Mouse (Mus musculus) stomach, embryonic 14.5 days (tissue): ENCODE data around the gene Dhx33. TPM values are rescaled to one million over a fixed set of nuclear protein-coding genes. Genes with fewer than 3 reads are reported as not detected.

Source experiments
- ATAC-seq: fragments of 200-750 bp; cut with Nextera tagmentation; 2 replicates; pipeline ENCODE4 v1.8.0; 2017; ENCODE audit warnings: low read depth, moderate TSS enrichment; ENCODE audit not compliant: insufficient number of reproducible peaks, insufficient read depth, low FRiP score
- H3K27ac ChIP-seq: fragments of 300-500 bp; sonication (generic); 2 replicates; pipeline ENCODE4 v1.5.1; 2014; ENCODE audit warnings: mild to moderate bottlenecking, low read length, moderate library complexity, mixed read lengths
- H3K27me3 ChIP-seq: fragments of 300-500 bp; sonication (generic); 2 replicates; pipeline ENCODE4 v1.6.1; 2014; ENCODE audit warnings: low read length, control low read depth, mixed read lengths; ENCODE audit not compliant: control insufficient read depth, insufficient read depth
- H3K36me3 ChIP-seq: fragments of 300-500 bp; sonication (generic); 2 replicates; pipeline ENCODE4 v1.6.1; 2014; ENCODE audit warnings: mild to moderate bottlenecking, control low read depth, low read length, moderate library complexity, mixed read lengths; ENCODE audit not compliant: control insufficient read depth, insufficient read depth
- H3K4me1 ChIP-seq: fragments of 300-500 bp; sonication (generic); 2 replicates; pipeline ENCODE4 v1.6.1; 2014; ENCODE audit warnings: low read length, control low read depth, mixed read lengths; ENCODE audit not compliant: control insufficient read depth, insufficient read depth
- H3K4me2 ChIP-seq: fragments of 300-500 bp; sonication (generic); replicated peaks from 2 replicates; pipeline ENCODE4 v1.6.1; 2014; ENCODE audit warnings: low read depth, low read length, control low read depth
- H3K4me3 ChIP-seq: fragments of 300-500 bp; sonication (generic); 2 replicates; pipeline ENCODE4 v1.5.1; 2014; ENCODE audit warnings: low read depth, low read length, control low read depth
- H3K9ac ChIP-seq: fragments of 300-500 bp; sonication (generic); replicated peaks from 2 replicates; pipeline ENCODE4 v1.6.1; 2014; ENCODE audit warnings: low read depth, mild to moderate bottlenecking, control low read depth, low read length, moderate library complexity, mixed read lengths
- H3K9me3 ChIP-seq: fragments of 300-500 bp; sonication (generic); 2 replicates; pipeline ENCODE4 v1.6.1; 2016; ENCODE audit warnings: low read depth, low read length, control low read depth; ENCODE audit not compliant: control insufficient read depth
- WGBS: fragments of 180-500 bp; shearing (Covaris S2); extraction: QIAGEN DNeasy Blood & Tissue Kit; methylation state at CpG from one replicate; pipeline ENCODE4 v1.1.7; 2014; 5-methylcytosine and 5-hydroxymethylcytosine counted together
- polyA plus RNA-seq: library from polyadenylated mRNA; unstranded; fragments of >200 nt; fragmentation: Nextera tagmentation; extraction: Ambion mirVana; gene quantifications from 2 replicates; pipeline ENCODE4 v1.2.1, GENCODE M21; 2014

The Dhx33 gene
- polyA plus RNA-seq, 1 experiment from 2014 or later: 22.7 TPM

- Histone ChIP-seq H3K9ac (no peak overlapping the region), H3K9me3 (no peaks in the 10 kb centered on the region), H3K36me3 (peaks cover 83% of the 10 kb centered on the region), H3K4me3 (no peak overlapping the region), H3K4me1 (no peaks in the 10 kb centered on the region), H3K27me3 (no peaks in the 10 kb centered on the region), H3K27ac (no peak overlapping the region), H3K4me2 (no peak overlapping the region)
- ATAC-seq: no peak
- 91% methylated on average over 5 of the region's 5 CpGs for WGBS
These were observed 43.3 kb downstream of the Dhx33 start for GRCm38 (mm10) chr11:70960786-70961554.

- Histone ChIP-seq H3K36me3 (peaks cover 87% of the 10 kb centered on the region), H3K4me2 (no peak overlapping the region), H3K9me3 (no peaks in the 10 kb centered on the region), H3K27me3 (no peaks in the 10 kb centered on the region), H3K27ac (no peak overlapping the region), H3K9ac (no peak overlapping the region), H3K4me1 (no peaks in the 10 kb centered on the region), H3K4me3 (no peak overlapping the region)
- WGBS: 91% methylated on average over 4 of the region's 4 CpGs
- no peak for ATAC-seq
These were observed 49.5 kb downstream of the Dhx33 start for GRCm38 (mm10) chr11:70954711-70955110.

GRCm38 (mm10) chr11:70944935-70945817 is 59.1 kb downstream of the Dhx33 start:
- Histone ChIP-seq H3K27me3 (no peaks in the 10 kb centered on the region), H3K27ac (no peak overlapping the region), H3K4me3 (no peak overlapping the region), H3K36me3 (peaks cover 84% of the 10 kb centered on the region), H3K9ac (no peak overlapping the region), H3K4me2 (no peak overlapping the region), H3K4me1 (no peaks in the 10 kb centered on the region), H3K9me3 (no peaks in the 10 kb centered on the region)
- no peak for ATAC-seq
- WGBS: 90% methylated on average over 4 of the region's 4 CpGs

GRCm38 (mm10) chr11:70943651-70944050 is 60.6 kb downstream of the Dhx33 start:
- 91% methylated on average over 7 of the region's 7 CpGs for WGBS
- peaks cover 79% of the 10 kb centered on the region for H3K36me3 ChIP-seq

GRCm38 (mm10) chr11:70942596-70942995 is 61.6 kb downstream of the Dhx33 start:
- Histone ChIP-seq H3K9me3 (no peaks in the 10 kb centered on the region), H3K36me3 (peaks cover 75% of the 10 kb centered on the region), H3K9ac (no peak overlapping the region), H3K4me2 (no peak overlapping the region), H3K27ac (no peak overlapping the region), H3K4me1 (no peaks in the 10 kb centered on the region), H3K27me3 (no peaks in the 10 kb centered on the region), H3K4me3 (no peak overlapping the region)
- 85% methylated on average over 1 of the region's 1 CpGs for WGBS
- no peak for ATAC-seq

More at GRCm38 (mm10) chr11:70943651-70944050, 60.6 kb downstream of the Dhx33 start:
- Histone ChIP-seq H3K27ac (no peak overlapping the region), H3K4me2 (no peak overlapping the region), H3K9ac (no peak overlapping the region), H3K4me1 (no peaks in the 10 kb centered on the region), H3K27me3 (no peaks in the 10 kb centered on the region), H3K9me3 (no peaks in the 10 kb centered on the region), H3K4me3 (no peak overlapping the region)
- ATAC-seq: no peak

GRCm38 (mm10) chr11:70935316-70935715 is 68.9 kb downstream of the Dhx33 start:
- H3K4me2 ChIP-seq: no peak overlapping the region
- H3K4me3 ChIP-seq: no peak overlapping the region
- H3K9ac ChIP-seq: no peak overlapping the region
- 90% methylated on average over 7 of the region's 7 CpGs for WGBS
- ATAC-seq: no peak
- no peak overlapping the region for H3K27ac ChIP-seq
- no peaks in the 10 kb centered on the region for H3K4me1 ChIP-seq
- peaks cover 46% of the 10 kb centered on the region for H3K36me3 ChIP-seq
- no peaks in the 10 kb centered on the region for H3K27me3 ChIP-seq
- no peaks in the 10 kb centered on the region for H3K9me3 ChIP-seq

Other genes starting within 250 kb of the Dhx33 start
- 4.5 and 7.0 TPM in 2 replicates for gene Zfp3, start 240.2 kb downstream of the Dhx33 start, polyA plus RNA-seq
- gene Scimp, start 191.9 kb downstream of the Dhx33 start, polyA plus RNA-seq: 0.59 and 0.87 TPM in 2 replicates
- 32.5 and 33.1 TPM in 2 replicates for gene Rabep1, start 159.7 kb downstream of the Dhx33 start, polyA plus RNA-seq
- 123 and 137 TPM in 2 replicates for gene Nup88, start 34.5 kb downstream of the Dhx33 start, polyA plus RNA-seq
- gene Rpain, start 34.2 kb downstream of the Dhx33 start, polyA plus RNA-seq: 86.0 and 88.2 TPM in 2 replicates
- 210 and 227 TPM in 2 replicates for gene C1qbp, start 21.4 kb downstream of the Dhx33 start, polyA plus RNA-seq
- 29.9 and 34.0 TPM in 2 replicates for gene Mis12, start 15.2 kb upstream of the Dhx33 start, polyA plus RNA-seq
- gene Derl2, start 15.4 kb upstream of the Dhx33 start, polyA plus RNA-seq: 42.6 and 43.3 TPM in 2 replicates
- gene 6330403K07Rik, start 29.1 kb upstream of the Dhx33 start, polyA plus RNA-seq: 58.5 and 58.8 TPM in 2 replicates
- gene Nlrp1a, start 140.3 kb upstream of the Dhx33 start, polyA plus RNA-seq: 0.20 TPM in 1 of 2 replicates, not detected in the other
- 0.07 and 0.22 TPM in 2 replicates for gene Nlrp1b, start 226.3 kb upstream of the Dhx33 start, polyA plus RNA-seq